Comparison of ENCODE assay signal across 1 mouse cellular context in the genomic region with DNA sequence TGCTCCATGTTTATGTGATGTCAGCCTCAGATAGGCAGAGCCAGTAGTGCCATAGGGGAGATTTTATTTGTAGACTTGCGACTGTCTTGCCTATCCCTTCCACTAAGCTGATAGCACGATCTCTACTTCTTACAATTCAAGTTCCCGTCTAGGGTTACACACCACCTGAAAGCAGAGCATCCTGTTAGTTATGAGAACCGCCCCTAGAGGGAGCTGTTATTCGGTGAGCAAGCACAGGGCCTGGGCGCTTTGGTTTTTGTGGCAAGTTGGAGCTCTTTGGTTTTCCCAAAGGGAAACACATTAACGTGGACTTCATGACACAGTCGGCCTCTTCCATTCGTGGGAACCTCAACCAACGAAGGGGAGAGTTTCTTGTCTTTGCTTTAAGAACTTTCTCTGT.
TF ChIP-seq lines count a peak whose summit lies in the region.

No protein-coding gene starts in this region.

TF ChIP-seq in MEL, 35 proteins besides CTCF, POLR2A, EP300 and RAD21 (continued from another document):
- TF ChIP-seq NRF1 (IDR thresholded peaks at IDR 0.05; ENCODE audit: insufficient read depth, low read depth, low read length, poor library complexity, severe bottlenecking) (no peak), ELF1 (IDR thresholded peaks at IDR 0.05; ENCODE audit: low read depth, low read length) (no peak), ZMIZ1 (IDR thresholded peaks at IDR 0.05; ENCODE audit: low read depth, low read length) (no peak), TBP (IDR thresholded peaks at IDR 0.05; ENCODE audit: low read depth, low read length) (no peak), POLR2AphosphoS2 (IDR thresholded peaks at IDR 0.05; ENCODE audit: low read length) (no peak), MYC (IDR thresholded peaks at IDR 0.05; ENCODE audit: low read depth, low read length) (no peak), RCOR1 (IDR thresholded peaks at IDR 0.05; ENCODE audit: low read depth, low read length) (no peak), E2F4 (IDR thresholded peaks at IDR 0.05; ENCODE audit: borderline replicate concordance, low read depth, low read length) (no peak), ETS1 (IDR thresholded peaks at IDR 0.05; ENCODE audit: low read depth, low read length) (no peak), MEF2A (IDR thresholded peaks at IDR 0.05; ENCODE audit: extremely low read depth, insufficient replicate concordance, low read depth, low read length, poor library complexity, severe bottlenecking) (no peak)
